Mouse (Mus musculus) gastrocnemius, postnatal 36 days (tissue): ENCODE results near the gene Cd27. TPM values are rescaled to one million over a fixed set of nuclear protein-coding genes. Genes with fewer than 3 reads are reported as not detected.

Experiments used
- DNase-seq, 2 experiments: peaks; one replicate each; pipeline ENCODE4 v3.0.0; 2022
- intact Hi-C: fragments of 180-260 bp; cut with DNase I; formaldehyde crosslinking; loops from one replicate; pipeline ENCODE4 v1.15.1; 2025
- total RNA-seq, 2 experiments: library from RNA; stranded (reverse); gene quantifications; 2 replicates each; pipeline ENCODE4 v1.2.3; 2021

Gene Cd27
- total RNA-seq, 2 experiments from 2014 or later = 0.57 to 1.5 TPM

DNA sequence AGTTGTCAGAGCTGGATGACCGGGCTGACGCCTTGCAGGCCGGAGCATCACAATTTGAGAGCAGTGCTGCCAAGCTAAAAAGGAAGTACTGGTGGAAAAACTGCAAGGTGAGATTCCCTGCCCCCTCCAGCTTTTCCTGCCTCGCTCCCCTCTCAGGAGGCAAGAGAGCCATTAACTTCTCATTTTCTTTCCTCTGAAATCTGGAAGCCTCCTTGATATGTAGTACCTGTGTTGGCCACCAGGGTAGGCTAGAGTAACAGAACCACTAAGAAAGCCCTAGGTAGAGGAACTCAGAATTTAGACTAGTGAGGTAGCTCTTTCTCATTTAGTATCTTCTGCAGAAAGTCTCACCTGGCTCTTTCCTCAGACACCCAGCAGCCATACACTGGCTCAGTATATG is 17.8 kb downstream of the Cd27 start:
- intact Hi-C loops = no loop called here

GRCm38 (mm10) chr6:125217899-125218298 is 18.9 kb downstream of the Cd27 start:
- DNase-seq = no peak

More for the DNA sequence above, 17.8 kb downstream of the Cd27 start:
- peak in 1 of 2 experiments; percentile 34 for DNase-seq

DNA sequence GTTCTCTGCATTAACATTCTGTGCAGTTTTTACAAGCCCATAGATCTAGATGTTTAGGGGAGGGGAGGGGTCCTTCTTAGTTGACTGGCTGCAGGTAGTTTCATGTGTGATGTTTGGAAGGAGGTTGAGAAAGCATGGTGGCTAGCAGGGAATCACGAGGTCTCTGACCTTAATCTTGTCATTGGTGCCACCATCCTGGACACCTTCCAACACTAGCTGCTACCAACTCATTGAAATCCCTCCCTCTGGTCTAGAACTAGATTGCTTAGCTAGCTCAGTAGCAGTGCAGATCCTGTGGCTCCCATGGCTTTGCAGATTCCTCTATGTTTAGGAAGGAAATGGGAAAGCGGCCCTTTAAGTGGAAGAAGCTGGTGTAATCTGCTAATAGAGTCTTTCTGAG is 19.9 kb downstream of the Cd27 start:
- DNase-seq = no peak
- intact Hi-C loops = loop anchor here (1.0 kb wide), 1 partner anchor 55 kb away; no protein-coding TSS in a partner anchor

More at GRCm38 (mm10) chr6:125217899-125218298, 18.9 kb downstream of the Cd27 start:
- intact Hi-C loops = no loop called here

GRCm38 (mm10) chr6:125215148-125215954 is 21.5 kb downstream of the Cd27 start, which contains the start of gene Vamp1:
TSS of gene Vamp1 (plus strand) at chr6:125215551.
- intact Hi-C loops = no loop called here
- peak; percentile 87 to 90 for DNase-seq

- intact Hi-C loops = no loop called here
- DNase-seq = no peak
These were observed 23.1 kb downstream of the Cd27 start for GRCm38 (mm10) chr6:125213715-125214114.

- DNase-seq = no peak
- intact Hi-C loops = no loop called here
These were observed 23.7 kb downstream of the Cd27 start for GRCm38 (mm10) chr6:125213129-125213528.

GRCm38 (mm10) chr6:125212621-125213020 is 24.2 kb downstream of the Cd27 start:
- DNase-seq = no peak
- intact Hi-C loops = no loop called here

- intact Hi-C loops = no loop called here
- DNase-seq = no peak
These were observed 26.4 kb downstream of the Cd27 start for GRCm38 (mm10) chr6:125210436-125210835.

- DNase-seq = no peak
These were observed 39.6 kb downstream of the Cd27 start for GRCm38 (mm10) chr6:125197166-125197565.

DNA sequence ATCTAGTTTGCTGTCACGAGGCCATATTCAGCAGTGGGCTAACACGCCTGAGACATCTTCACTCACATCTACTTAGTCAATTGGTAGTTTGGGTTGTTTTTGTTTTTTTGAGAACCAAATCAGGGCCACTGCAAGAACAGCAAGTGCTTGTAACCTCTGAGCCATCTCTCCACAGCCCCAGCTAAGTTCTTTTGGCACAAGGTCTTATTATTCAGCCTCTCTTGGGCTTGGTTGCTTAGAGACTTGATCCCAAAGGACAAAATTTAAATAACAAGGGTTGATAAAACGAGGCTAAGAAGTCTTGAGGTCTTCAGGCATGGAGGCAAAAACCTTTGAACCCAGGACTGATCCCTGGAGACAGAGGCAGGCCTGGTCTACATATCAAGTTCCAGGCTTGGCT is 40.5 kb downstream of the Cd27 start:
- intact Hi-C loops = no loop called here
- DNase-seq = no peak

More at GRCm38 (mm10) chr6:125197166-125197565, 39.6 kb downstream of the Cd27 start:
- intact Hi-C loops = no loop called here

GRCm38 (mm10) chr6:125195541-125196075 is 41.2 kb downstream of the Cd27 start:
- intact Hi-C loops = no loop called here
- DNase-seq = no peak

DNA sequence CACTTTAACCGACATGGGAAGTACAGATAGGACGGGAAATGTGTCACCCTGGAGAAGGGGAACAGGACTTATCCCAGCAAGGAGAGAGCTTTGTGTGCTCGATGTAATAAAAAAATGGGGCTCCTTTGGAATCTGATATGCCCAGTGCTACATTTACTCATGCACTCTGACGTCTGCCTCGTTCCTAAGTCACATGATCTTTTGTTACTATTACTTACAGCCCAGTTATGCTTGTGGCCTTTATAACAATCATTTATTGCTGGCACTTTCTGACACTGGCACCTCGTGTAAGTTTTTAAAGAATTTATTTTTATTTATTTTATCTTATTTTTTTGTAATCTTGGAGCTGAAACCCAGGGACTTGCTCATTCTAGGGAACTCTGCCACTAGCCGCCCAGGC is 43.4 kb downstream of the Cd27 start:
- intact Hi-C loops = no loop called here

DNA sequence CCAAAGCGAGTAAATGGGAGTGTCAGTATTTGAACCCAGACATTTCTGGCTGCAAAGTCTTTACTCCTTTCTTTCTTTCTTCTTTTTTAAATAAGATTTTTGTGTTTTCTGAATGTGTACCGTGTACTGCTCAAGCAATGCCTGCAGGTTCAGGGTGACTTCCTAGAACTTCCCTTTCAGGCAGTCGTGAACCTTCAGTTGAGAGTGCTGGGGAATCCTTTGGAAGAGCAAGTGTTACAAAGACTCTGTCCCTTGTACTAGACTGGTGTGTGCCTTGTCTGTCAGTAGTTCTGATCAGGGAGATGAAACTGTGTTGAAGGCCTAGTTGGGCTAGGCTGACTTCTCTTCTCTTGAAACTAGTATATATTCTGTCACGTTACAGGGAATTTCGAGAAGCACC is 44.0 kb downstream of the Cd27 start:
- DNase-seq = no peak
- intact Hi-C loops = no loop called here

More for the DNA sequence above, 43.4 kb downstream of the Cd27 start:
- DNase-seq = no peak

DNA sequence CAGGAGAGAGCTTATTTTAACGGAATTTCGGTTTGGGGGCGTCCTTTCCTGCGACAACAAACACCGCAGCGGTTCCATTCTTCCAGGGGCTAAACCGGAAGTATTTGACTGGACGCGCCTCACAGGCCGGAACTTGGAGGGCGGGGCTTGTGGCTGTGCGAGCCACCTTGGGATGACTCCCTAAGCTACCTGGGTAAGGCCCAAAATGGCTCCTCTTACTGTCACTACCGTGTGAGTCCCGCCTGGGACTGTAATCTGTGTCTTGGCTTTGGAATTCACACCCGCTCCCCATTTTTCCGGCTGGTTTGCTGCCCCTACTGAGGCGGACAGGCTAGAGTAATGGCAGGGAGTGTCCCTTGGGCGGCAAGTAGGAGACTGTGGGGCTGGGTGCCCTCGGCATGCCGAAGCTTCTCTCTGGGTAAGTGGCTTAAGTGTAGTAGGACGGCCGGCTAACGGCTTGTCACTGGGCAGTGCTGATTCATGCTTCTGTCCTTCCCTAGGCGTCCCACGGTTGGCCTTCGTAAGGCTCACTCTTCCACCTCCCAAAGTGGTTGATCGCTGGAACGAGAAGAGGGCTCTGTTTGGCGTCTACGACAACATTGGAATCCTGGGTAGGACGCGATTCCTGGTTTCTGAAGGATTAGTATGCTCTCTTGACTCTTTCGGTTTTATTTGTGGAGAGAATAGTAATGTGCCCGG is 44.6 kb downstream of the Cd27 start:
- DNase-seq = peak; percentile 85 to 91
- intact Hi-C loops = no loop called here

DNA sequence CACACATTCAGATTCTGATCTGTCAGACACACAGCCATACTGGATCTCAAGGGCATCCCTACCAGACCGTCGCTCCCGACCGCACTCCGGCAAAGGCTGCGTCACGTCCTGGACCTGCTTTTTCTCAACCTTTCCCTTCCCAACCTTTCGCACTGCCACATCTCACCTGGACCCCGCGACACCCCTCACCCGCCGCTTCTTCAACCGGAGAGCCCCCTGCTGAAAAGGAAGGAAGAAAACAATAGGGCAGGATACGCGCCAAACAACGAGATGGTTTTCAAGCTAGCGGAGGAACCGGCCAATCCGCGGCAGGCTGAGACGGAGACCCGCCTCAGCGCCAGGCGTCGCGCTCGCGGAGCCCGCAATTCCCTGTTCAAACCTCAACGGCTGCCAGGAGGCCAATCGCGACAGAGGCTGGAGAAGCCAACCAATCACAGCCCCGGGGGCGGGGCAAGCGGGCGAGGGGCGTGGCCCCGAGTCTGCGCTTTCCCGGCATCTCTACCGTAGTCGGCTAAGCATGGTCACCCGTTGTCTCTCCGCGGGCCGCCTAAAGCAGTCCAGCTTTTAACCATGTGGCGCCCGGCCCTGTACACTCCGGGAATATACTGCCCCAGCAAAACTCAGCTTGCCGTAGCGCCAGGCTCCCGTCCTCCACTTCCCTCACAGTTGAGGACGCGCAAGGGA is 45.3 kb downstream of the Cd27 start, which contains the start of the genes Ncapd2 and Mrpl51:
Gene Ncapd2 (minus strand): TSS at position 370 of the 684 bp plus-strand sequence.
Gene Mrpl51 (plus strand): TSS at position 470 of the 684 bp plus-strand sequence.
- peak; percentile 95 to 97 for DNase-seq
- intact Hi-C loops = no loop called here

GRCm38 (mm10) chr6:125190816-125191215 is 46.0 kb downstream of the Cd27 start:
- DNase-seq = no peak
- intact Hi-C loops = no loop called here

DNA sequence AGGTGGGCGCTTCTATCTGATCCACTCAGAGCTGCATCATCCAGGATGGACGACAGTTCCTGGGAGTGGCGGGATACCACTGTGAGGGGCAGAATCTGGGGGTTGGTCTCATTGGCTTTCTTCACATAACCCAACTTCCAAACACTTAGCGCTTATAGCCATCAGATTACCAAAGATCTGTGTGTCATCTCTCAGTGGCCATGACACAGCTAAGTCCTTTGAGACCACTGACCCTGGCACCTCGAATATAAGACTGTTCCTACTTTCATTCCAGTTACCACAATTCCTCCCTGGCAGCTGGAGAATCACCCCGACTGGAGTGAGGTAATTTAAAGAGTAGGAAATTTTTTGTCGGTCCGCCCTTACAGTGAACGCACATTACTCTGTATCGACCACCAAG is 50.6 kb downstream of the Cd27 start:
- intact Hi-C loops = loop anchor here (2.0 kb wide), 1 partner anchor 15 kb away; no protein-coding TSS in a partner anchor
- DNase-seq = no peak
